In genomic region chr1:150535770-150536534, GRCm38 (mm10) we compare ENCODE assay signal across 9 mouse cellular contexts.
DNase-seq lines count a peak whose midpoint lies in the region; ATAC-seq lines count a peak whose summit lies in the region.
"Had no signal": no experiment of that assay in that cellular context is flagged by ENCODE, and none has a peak within 500 bp of the region (broad histone marks: within the 10 kb centered on the region; RNA-seq: fewer than 3 reads in every experiment).

No protein-coding gene starts in this region.

- peak overlapping the region; percentile 9; the same call in 1 of the 2 replicates for H3K4me3 ChIP-seq in embryonic facial prominence, embryonic 10.5 days
- H3K4me3 ChIP-seq in forebrain, embryonic 11.5 days (ENCODE audit: low read depth, low read length), result no peak overlapping the region
- no peak overlapping the region for H3K4me3 ChIP-seq in hindbrain, embryonic 15.5 days
- no peak overlapping the region for H3K4me3 ChIP-seq in stomach, embryonic 14.5 days (ENCODE audit: low read depth, low read length)
- H3K4me3 ChIP-seq: liver, embryonic 13.5 days had no signal

- intact Hi-C loops in left cerebral cortex, postnatal 14 days (cut with DNase I), result no loop called here
- intact Hi-C loops in left cerebral cortex, postnatal 25 days (cut with DNase I), result no loop called here

- no peaks in the 10 kb centered on the region for H3K36me3 ChIP-seq in embryonic facial prominence, embryonic 10.5 days (replicated peaks)
- H3K36me3 ChIP-seq in forebrain, embryonic 11.5 days (ENCODE audit: control insufficient read depth, insufficient read depth, low read length), result no peaks in the 10 kb centered on the region
- no peaks in the 10 kb centered on the region for H3K36me3 ChIP-seq in hindbrain, embryonic 15.5 days
- no peaks in the 10 kb centered on the region for H3K36me3 ChIP-seq in stomach, embryonic 14.5 days (ENCODE audit: control insufficient read depth, insufficient read depth, low read length)
- H3K36me3 ChIP-seq: liver, embryonic 13.5 days had no signal

- peaks cover 3% of the 10 kb centered on the region; the same call in 1 of the 2 replicates for H3K9me3 ChIP-seq in embryonic facial prominence, embryonic 10.5 days
- no peaks in the 10 kb centered on the region for H3K9me3 ChIP-seq in forebrain, embryonic 11.5 days (ENCODE audit: control insufficient read depth, low read length)
- H3K9me3 ChIP-seq in hindbrain, embryonic 15.5 days, result no peaks in the 10 kb centered on the region
- H3K9me3 ChIP-seq in stomach, embryonic 14.5 days (ENCODE audit: control insufficient read depth, low read depth, low read length), result no peaks in the 10 kb centered on the region
- H3K9me3 ChIP-seq: liver, embryonic 13.5 days had no signal

- no peaks in the 10 kb centered on the region for H3K27me3 ChIP-seq in embryonic facial prominence, embryonic 10.5 days (replicated peaks; ENCODE audit: low read depth, poor library complexity, severe bottlenecking)
- no peaks in the 10 kb centered on the region for H3K27me3 ChIP-seq in forebrain, embryonic 11.5 days (ENCODE audit: control insufficient read depth, insufficient read depth, low read length)
- H3K27me3 ChIP-seq in hindbrain, embryonic 15.5 days, result peaks cover 4% of the 10 kb centered on the region; the same call in 1 of the 2 replicates
- no peaks in the 10 kb centered on the region for H3K27me3 ChIP-seq in stomach, embryonic 14.5 days (ENCODE audit: control insufficient read depth, insufficient read depth, low read length)
- H3K27me3 ChIP-seq: liver, embryonic 13.5 days had no signal

- H3K4me1 ChIP-seq in embryonic facial prominence, embryonic 10.5 days, result peaks cover 53% of the 10 kb centered on the region
- H3K4me1 ChIP-seq in forebrain, embryonic 11.5 days (replicated peaks; ENCODE audit: control insufficient read depth, insufficient read depth, low read length), result peaks cover 2% of the 10 kb centered on the region; the same call in 1 of the 2 replicates
- peaks cover 9% of the 10 kb centered on the region for H3K4me1 ChIP-seq in hindbrain, embryonic 15.5 days (replicated peaks)
- H3K4me1 ChIP-seq in stomach, embryonic 14.5 days (ENCODE audit: control insufficient read depth, insufficient read depth, low read length), result no peaks in the 10 kb centered on the region
- H3K4me1 ChIP-seq: liver, embryonic 13.5 days had no signal

- 18% methylated on average over 16 of the region's 16 CpGs for WGBS in embryonic facial prominence, embryonic 10.5 days
- WGBS in forebrain, embryonic 11.5 days, result 40% methylated on average over 16 of the region's 16 CpGs
- 26% methylated on average over 16 of the region's 16 CpGs for WGBS in hindbrain, embryonic 15.5 days
- WGBS in stomach, embryonic 14.5 days, result 29% methylated on average over 16 of the region's 16 CpGs

- DNase-seq in embryonic facial prominence, embryonic 10.5 days (ENCODE audit: low spot score), result peak; percentile 79
- DNase-seq in forebrain, embryonic 11.5 days (ENCODE audit: low spot score), result peak; percentile 58
- peak; percentile 48 for DNase-seq in lung, postnatal 10 days
- DNase-seq in spleen, adult 18-20 months, result no peak
- DNase-seq in left cerebral cortex, postnatal 14 days (ENCODE audit: low spot score in 2 of 2), result no peak
- DNase-seq in left cerebral cortex, postnatal 25 days (ENCODE audit: low spot score in 2 of 2), result no peak
- DNase-seq: liver, embryonic 13.5 days had no signal

- H3K4me2 ChIP-seq in forebrain, embryonic 11.5 days (ENCODE audit: low read depth, low read length, severe bottlenecking), result no peak overlapping the region
- peak overlapping the region; percentile 26 for H3K4me2 ChIP-seq in hindbrain, embryonic 15.5 days
- H3K4me2 ChIP-seq in stomach, embryonic 14.5 days (replicated peaks; ENCODE audit: low read depth, low read length), result no peak overlapping the region; the same call in 1 of the 2 replicates
- H3K4me2 ChIP-seq: liver, embryonic 13.5 days had no signal

- peak overlapping the region; percentile 91 for H3K27ac ChIP-seq in embryonic facial prominence, embryonic 10.5 days (replicated peaks)
- H3K27ac ChIP-seq in forebrain, embryonic 11.5 days (ENCODE audit: low read depth, low read length), result no peak overlapping the region
- H3K27ac ChIP-seq in hindbrain, embryonic 15.5 days (replicated peaks), result peak overlapping the region; percentile 6; the same call in 1 of the 2 replicates
- no peak overlapping the region for H3K27ac ChIP-seq in stomach, embryonic 14.5 days (ENCODE audit: low read length)
- H3K27ac ChIP-seq: liver, embryonic 13.5 days had no signal

- peak overlapping the region; percentile 16; the same call in 1 of the 2 replicates for H3K9ac ChIP-seq in forebrain, embryonic 11.5 days (ENCODE audit: low read length)
- H3K9ac ChIP-seq in hindbrain, embryonic 15.5 days, result no peak overlapping the region
- no peak overlapping the region for H3K9ac ChIP-seq in stomach, embryonic 14.5 days (replicated peaks; ENCODE audit: low read depth, low read length)
- H3K9ac ChIP-seq: liver, embryonic 13.5 days had no signal

- ATAC-seq in forebrain, embryonic 11.5 days (replicated peaks; ENCODE audit: low FRiP score), result no peak; the same call in 1 of the 2 replicates
- ATAC-seq in hindbrain, embryonic 15.5 days (ENCODE audit: low FRiP score, low read depth), result peak; percentile 62
- ATAC-seq in stomach, embryonic 14.5 days (ENCODE audit: insufficient number of reproducible peaks, insufficient read depth, low FRiP score, low read depth), result peak; percentile 58; the same call in 1 of the 2 replicates

Comparison
In these comparisons a context has a peak if more than half of its experiments do, and no peak if none do; other contexts are left out.
1. DNase-seq: peak in embryonic facial prominence, embryonic 10.5 days (single experiment), forebrain, embryonic 11.5 days (single experiment) and lung, postnatal 10 days (single experiment); none in spleen, adult 18-20 months (0 of 2), left cerebral cortex, postnatal 14 days (0 of 2) and left cerebral cortex, postnatal 25 days (0 of 2).
2. H3K27ac ChIP-seq: peak in embryonic facial prominence, embryonic 10.5 days (single experiment) and hindbrain, embryonic 15.5 days (single experiment); none in forebrain, embryonic 11.5 days (single experiment) and stomach, embryonic 14.5 days (single experiment).